Mouse (Mus musculus) liver, embryonic 13.5 days (tissue): ENCODE results near the gene Fubp1. TPM values are rescaled to one million over a fixed set of nuclear protein-coding genes. Genes with fewer than 3 reads are reported as not detected.

Experiments used
- ATAC-seq: fragments of 200-750 bp; cut with Nextera tagmentation; 2 replicates; pipeline ENCODE4 v1.8.0; 2017; ENCODE audit warnings: low read depth, mild to moderate bottlenecking, moderate number of reproducible peaks, moderate library complexity
- DNase-seq: peaks from one replicate; pipeline ENCODE4 v3.0.0; 2022
- H3K27ac ChIP-seq: fragments of 300-500 bp; sonication (generic); 2 replicates; pipeline ENCODE4 v1.5.1; 2015; ENCODE audit warnings: moderate library complexity, mild to moderate bottlenecking, inconsistent platforms
- H3K27me3 ChIP-seq: fragments of 300-500 bp; sonication (generic); 2 replicates; pipeline ENCODE4 v1.6.1; 2015; ENCODE audit warnings: mild to moderate bottlenecking, inconsistent platforms
- H3K36me3 ChIP-seq: fragments of 300-500 bp; sonication (generic); 2 replicates; pipeline ENCODE4 v1.6.1; 2015; ENCODE audit warnings: mild to moderate bottlenecking, inconsistent platforms
- H3K4me1 ChIP-seq: fragments of 300-500 bp; sonication (generic); replicated peaks from 2 replicates; pipeline ENCODE4 v1.6.1; 2015; ENCODE audit warnings: inconsistent platforms
- H3K4me2 ChIP-seq: fragments of 300-500 bp; sonication (generic); 2 replicates; pipeline ENCODE4 v1.6.1; 2015; ENCODE audit warnings: inconsistent platforms, mild to moderate bottlenecking, moderate library complexity
- H3K4me3 ChIP-seq: fragments of 300-500 bp; sonication (generic); replicated peaks from 2 replicates; pipeline ENCODE4 v1.5.1; 2015; ENCODE audit warnings: mild to moderate bottlenecking, inconsistent platforms
- H3K9ac ChIP-seq: fragments of 300-500 bp; sonication (generic); 2 replicates; pipeline ENCODE4 v1.6.1; 2015; ENCODE audit warnings: mild to moderate bottlenecking, inconsistent platforms
- H3K9me3 ChIP-seq: fragments of 300-500 bp; sonication (generic); replicated peaks from 2 replicates; pipeline ENCODE4 v1.6.1; 2016; ENCODE audit warnings: inconsistent platforms
- WGBS: fragments of 180-500 bp; shearing (Covaris S2); methylation state at CpG from one replicate; pipeline ENCODE4 v1.1.7; 2015; ENCODE audit not compliant: insufficient replicate concordance; 5-methylcytosine and 5-hydroxymethylcytosine counted together
- polyA plus RNA-seq: library from polyadenylated mRNA; unstranded; fragments of >200 nt; fragmentation: Nextera tagmentation; extraction: Ambion mirVana; gene quantifications from 2 replicates; pipeline ENCODE4 v1.2.1, GENCODE M21; 2015

Gene Fubp1
- polyA plus RNA-seq, 1 experiment from 2014 or later: 99.4 TPM

GRCm38 (mm10) chr3:152278431-152278830 is 68.2 kb downstream of the Fubp1 start:
- Histone ChIP-seq H3K4me3 (no peak overlapping the region), H3K4me1 (peaks cover 6% of the 10 kb centered on the region; the same call in 1 of the 2 replicates), H3K27ac (no peak overlapping the region), H3K36me3 (peaks cover 12% of the 10 kb centered on the region), H3K9ac (no peak overlapping the region), H3K9me3 (no peaks in the 10 kb centered on the region), H3K4me2 (no peak overlapping the region), H3K27me3 (no peaks in the 10 kb centered on the region)
- ATAC-seq (no peak), DNase-seq (no peak)
- 70% methylated on average over 2 of the region's 2 CpGs for WGBS

- no peak overlapping the region for H3K9ac ChIP-seq
- no peaks in the 10 kb centered on the region for H3K27me3 ChIP-seq
- H3K36me3 ChIP-seq: peaks cover 12% of the 10 kb centered on the region
- ATAC-seq (peak; percentile 60; the same call in 1 of the 2 replicates), DNase-seq (no peak)
- no peak overlapping the region for H3K27ac ChIP-seq
- peaks cover 6% of the 10 kb centered on the region; the same call in 1 of the 2 replicates for H3K4me1 ChIP-seq
- no peaks in the 10 kb centered on the region for H3K9me3 ChIP-seq
- H3K4me3 ChIP-seq: no peak overlapping the region
- WGBS: 15% methylated on average over 3 of the region's 3 CpGs
- H3K4me2 ChIP-seq: no peak overlapping the region
Measured at GRCm38 (mm10) chr3:152282126-152282525, 71.9 kb downstream of the Fubp1 start.

- Histone ChIP-seq H3K9me3 (no peaks in the 10 kb centered on the region), H3K27me3 (no peaks in the 10 kb centered on the region), H3K4me1 (peaks cover 6% of the 10 kb centered on the region; the same call in 1 of the 2 replicates), H3K4me2 (no peak overlapping the region), H3K36me3 (peaks cover 16% of the 10 kb centered on the region), H3K4me3 (no peak overlapping the region), H3K9ac (no peak overlapping the region), H3K27ac (no peak overlapping the region)
- DNase-seq: no peak
- no peak for ATAC-seq
- WGBS: 83% methylated on average over 1 of the region's 1 CpGs
Measured at GRCm38 (mm10) chr3:152284306-152284705, 74.1 kb downstream of the Fubp1 start.

GRCm38 (mm10) chr3:152284759-152285158 is 74.5 kb downstream of the Fubp1 start:
- Histone ChIP-seq H3K36me3 (peaks cover 16% of the 10 kb centered on the region), H3K27me3 (no peaks in the 10 kb centered on the region), H3K4me1 (peaks cover 6% of the 10 kb centered on the region; the same call in 1 of the 2 replicates), H3K4me2 (no peak overlapping the region), H3K4me3 (no peak overlapping the region), H3K9me3 (no peaks in the 10 kb centered on the region), H3K27ac (no peak overlapping the region), H3K9ac (no peak overlapping the region)
- ATAC-seq (no peak), DNase-seq (no peak)
- WGBS: 79% methylated on average over 5 of the region's 5 CpGs

Other genes with a start within 250 kb of the Fubp1 start
- gene Gipc2, start 44.2 kb upstream of the Fubp1 start, polyA plus RNA-seq: 12.3 and 21.0 TPM in 2 replicates
- 35.2 and 46.3 TPM in 2 replicates for gene Dnajb4, start 120 bp upstream of the Fubp1 start, polyA plus RNA-seq
- 1.6 and 1.8 TPM in 2 replicates for gene Nexn, start 55.9 kb downstream of the Fubp1 start, polyA plus RNA-seq
- gene Miga1, start 130.0 kb downstream of the Fubp1 start, polyA plus RNA-seq: 4.3 and 4.7 TPM in 2 replicates
- gene Usp33, start 136.1 kb downstream of the Fubp1 start, polyA plus RNA-seq: 19.5 and 28.1 TPM in 2 replicates
- gene Zzz3, start 185.1 kb downstream of the Fubp1 start, polyA plus RNA-seq: 16.3 and 21.2 TPM in 2 replicates